Mouse (Mus musculus) adrenal gland, postnatal 14 days (tissue): ENCODE measurements around the gene Baz2a. TPM values are rescaled to one million over a fixed set of nuclear protein-coding genes. Genes with fewer than 3 reads are reported as not detected.
A peak's percentile ranks its signal among the peaks of the same experiment; 100 is the strongest.
"Not testable (repeated sequence)": the region's sequence is repeated elsewhere in the genome, so short reads cannot be mapped to it uniquely, and the experiment has no call there.

Source experiments
- DNase-seq: peaks from one replicate; pipeline ENCODE4 v3.0.0; 2021; ENCODE audit warnings: mixed read lengths
- long read RNA-seq, 2 experiments: library from polyadenylated mRNA; stranded (forward); transcript quantifications; one replicate each; pipeline ENCODE4 v2.0.0; 2021
- total RNA-seq: library from RNA; stranded (reverse); gene quantifications from 2 replicates; pipeline ENCODE4 v1.2.3, GENCODE M21; 2021

The Baz2a gene
- 44.3 and 51.5 TPM in 2 replicates for total RNA-seq
- long read RNA-seq, experiment 1, partial matches to known transcripts: 10 of 11 reads
- long read RNA-seq, experiment 1, other reads (novel, unspliced or antisense): 1 of 11 reads
- long read RNA-seq, experiment 2, partial matches to known transcripts: 3 of 10 reads
- long read RNA-seq, experiment 2, other reads (novel, unspliced or antisense): 7 of 10 reads

- DNase-seq: peak; percentile 86
These were observed at the start of gene Baz2a for GRCm38 (mm10) chr10:128091564-128092505. Gene Baz2a (plus strand): TSS chr10:128091577.

GRCm38 (mm10) chr10:128041636-128042035 is 49.7 kb upstream of the Baz2a start:
- no peak for DNase-seq

GRCm38 (mm10) chr10:128042466-128042865 is 48.9 kb upstream of the Baz2a start:
- no peak for DNase-seq

GRCm38 (mm10) chr10:128043041-128043835 is 48.1 kb upstream of the Baz2a start:
- no peak for DNase-seq

GRCm38 (mm10) chr10:128048157-128048556 is 43.2 kb upstream of the Baz2a start:
- no peak for DNase-seq

GRCm38 (mm10) chr10:128049741-128050140 is 41.6 kb upstream of the Baz2a start:
- no peak for DNase-seq

GRCm38 (mm10) chr10:128050355-128050754 is 41.0 kb upstream of the Baz2a start:
- no peak for DNase-seq

- no peak for DNase-seq
These were observed 39.8 kb upstream of the Baz2a start for GRCm38 (mm10) chr10:128051589-128051988.

GRCm38 (mm10) chr10:128052136-128052535 is 39.2 kb upstream of the Baz2a start:
- not testable (repeated sequence) for DNase-seq

GRCm38 (mm10) chr10:128053001-128053400 is 38.4 kb upstream of the Baz2a start:
- no peak for DNase-seq

GRCm38 (mm10) chr10:128058184-128058583 is 33.2 kb upstream of the Baz2a start:
- no peak for DNase-seq

GRCm38 (mm10) chr10:128058601-128059151 is 32.7 kb upstream of the Baz2a start, which contains the start of gene Ptges3:
Gene Ptges3 (plus strand): TSS chr10:128058954.
- DNase-seq: peak; percentile 99

GRCm38 (mm10) chr10:128059207-128059981 is 32.0 kb upstream of the Baz2a start:
- peak; percentile 77 for DNase-seq

- no peak for DNase-seq
These were observed 30.3 kb upstream of the Baz2a start for GRCm38 (mm10) chr10:128061109-128061508.

GRCm38 (mm10) chr10:128062221-128062989 is 29.0 kb upstream of the Baz2a start:
- DNase-seq: no peak

GRCm38 (mm10) chr10:128066072-128066471 is 25.3 kb upstream of the Baz2a start:
- no peak for DNase-seq

- DNase-seq: no peak
These were observed 22.2 kb upstream of the Baz2a start for GRCm38 (mm10) chr10:128069201-128069600.

- DNase-seq: not testable (repeated sequence)
These were observed 20.9 kb upstream of the Baz2a start for GRCm38 (mm10) chr10:128070432-128070831.

- not testable (repeated sequence) for DNase-seq
These were observed 13.1 kb upstream of the Baz2a start for GRCm38 (mm10) chr10:128078269-128078668.

GRCm38 (mm10) chr10:128080496-128080895 is 10.9 kb upstream of the Baz2a start:
- no peak for DNase-seq
